Mouse (Mus musculus): ENCODE results near the gene Hax1. TPM values are rescaled to one million over a fixed set of nuclear protein-coding genes. Genes with fewer than 3 reads are reported as not detected.

The Hax1 gene
- total RNA-seq, 1 experiment from 2014 or later: 75.5 TPM

DNA sequence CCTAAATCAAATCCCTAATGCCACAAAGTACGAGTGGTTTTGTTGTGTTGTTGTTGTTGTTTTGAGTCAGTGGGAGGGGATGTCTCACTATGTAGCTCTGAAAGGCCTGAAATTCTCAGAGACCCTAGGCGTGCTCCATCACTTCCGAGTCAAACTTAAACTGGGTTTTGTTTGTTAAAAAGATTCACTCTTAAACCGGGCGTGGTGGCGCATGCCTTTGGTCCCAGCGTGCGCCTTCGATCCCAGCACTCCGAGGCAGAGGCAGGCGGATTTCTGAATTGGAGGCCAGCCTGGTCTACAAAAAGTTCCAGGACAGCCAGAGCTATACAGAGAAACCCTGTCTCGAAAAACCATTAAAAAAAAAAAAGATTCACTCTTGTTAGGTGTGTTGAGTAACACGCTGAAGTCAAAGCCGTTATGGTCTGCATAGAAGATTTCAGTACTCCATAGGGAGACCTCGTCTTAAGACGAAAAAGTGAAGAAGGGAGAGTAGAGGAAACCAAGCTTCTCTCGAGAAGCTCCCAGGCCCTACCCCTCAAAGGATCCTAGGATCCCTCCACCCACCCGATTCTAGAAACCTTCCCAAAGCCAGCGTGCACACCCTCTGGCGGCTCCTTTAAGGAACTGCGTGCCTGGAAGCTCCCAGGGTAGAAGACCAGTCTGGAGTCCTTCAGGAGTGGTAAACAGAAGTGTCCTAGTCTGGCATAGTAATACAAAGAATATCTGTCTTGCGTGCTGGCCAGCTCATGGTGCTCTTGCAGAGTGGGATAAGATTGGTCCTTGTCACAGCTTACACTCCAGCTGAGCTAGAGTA is 34.4 kb downstream of the Hax1 start:
- peak; percentile 40 to 42 for ATAC-seq (replicated peaks in 1 of 2; ENCODE audit: insufficient read depth in 1 of 2, low FRiP score in 2 of 2, low TSS enrichment in 1 of 2, low read depth in 1 of 2, poor library complexity in 2 of 2, severe bottlenecking in 2 of 2)

DNA sequence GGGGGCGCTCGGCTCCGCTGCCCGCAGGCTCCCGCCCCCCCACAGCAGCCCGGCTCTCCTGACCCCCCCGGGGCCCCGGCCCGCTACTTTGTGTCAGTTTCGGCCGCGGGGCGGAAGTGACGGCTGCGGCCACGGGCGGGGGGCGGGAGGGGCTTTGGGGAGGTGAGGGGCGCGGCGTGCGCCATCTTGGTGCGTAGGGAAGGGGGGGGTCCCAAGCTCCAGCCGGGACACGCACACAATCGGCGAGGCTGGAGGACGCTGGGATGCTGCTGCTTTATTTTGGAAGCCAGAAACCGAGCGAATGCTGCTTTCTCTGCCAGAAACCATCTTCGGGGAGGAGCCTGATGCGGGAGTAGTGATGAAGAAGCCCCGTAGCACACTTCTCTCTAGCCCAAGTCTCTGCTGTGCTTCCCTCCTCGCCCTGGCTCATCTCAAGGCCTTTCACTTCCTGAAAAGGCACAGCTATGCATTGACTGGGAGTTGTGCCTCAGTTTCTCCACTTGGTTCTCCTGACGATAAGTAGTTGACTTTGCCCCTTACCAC is 35.3 kb downstream of the Hax1 start, which contains the start of gene Atp8b2:
TSS of gene Atp8b2 (minus strand) at position 288 of the 543 bp plus-strand sequence.
- ATAC-seq (replicated peaks in 1 of 2; ENCODE audit: insufficient read depth in 1 of 2, low FRiP score in 2 of 2, low TSS enrichment in 1 of 2, low read depth in 1 of 2, poor library complexity in 2 of 2, severe bottlenecking in 2 of 2): no peak; a peak in 1 of 4 replicates

DNA sequence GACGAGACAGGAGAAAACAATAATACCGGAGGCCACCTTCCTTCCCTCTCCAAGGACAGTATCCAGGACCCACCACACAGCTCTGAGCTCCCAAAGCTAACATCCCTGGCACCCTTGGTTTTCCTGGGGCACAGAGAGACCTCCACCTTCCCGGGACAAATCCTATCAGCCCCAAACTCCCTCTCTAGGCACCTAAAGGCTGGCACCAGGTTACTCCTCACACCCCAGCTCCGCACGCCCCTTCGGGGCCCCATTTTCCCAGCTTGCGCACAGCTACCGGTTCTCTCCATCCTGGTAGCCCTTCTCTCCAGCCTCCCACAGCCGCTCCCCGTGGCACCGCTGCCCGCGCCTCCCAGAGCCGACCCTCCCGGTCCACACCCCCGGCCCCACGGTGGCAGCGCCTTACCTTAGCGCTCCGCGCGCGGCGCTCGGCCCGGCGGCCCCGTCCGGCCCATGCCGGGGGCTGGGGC is 35.8 kb downstream of the Hax1 start:
- no peak for ATAC-seq (replicated peaks in 1 of 2; ENCODE audit: insufficient read depth in 1 of 2, low FRiP score in 2 of 2, low TSS enrichment in 1 of 2, low read depth in 1 of 2, poor library complexity in 2 of 2, severe bottlenecking in 2 of 2)

DNA sequence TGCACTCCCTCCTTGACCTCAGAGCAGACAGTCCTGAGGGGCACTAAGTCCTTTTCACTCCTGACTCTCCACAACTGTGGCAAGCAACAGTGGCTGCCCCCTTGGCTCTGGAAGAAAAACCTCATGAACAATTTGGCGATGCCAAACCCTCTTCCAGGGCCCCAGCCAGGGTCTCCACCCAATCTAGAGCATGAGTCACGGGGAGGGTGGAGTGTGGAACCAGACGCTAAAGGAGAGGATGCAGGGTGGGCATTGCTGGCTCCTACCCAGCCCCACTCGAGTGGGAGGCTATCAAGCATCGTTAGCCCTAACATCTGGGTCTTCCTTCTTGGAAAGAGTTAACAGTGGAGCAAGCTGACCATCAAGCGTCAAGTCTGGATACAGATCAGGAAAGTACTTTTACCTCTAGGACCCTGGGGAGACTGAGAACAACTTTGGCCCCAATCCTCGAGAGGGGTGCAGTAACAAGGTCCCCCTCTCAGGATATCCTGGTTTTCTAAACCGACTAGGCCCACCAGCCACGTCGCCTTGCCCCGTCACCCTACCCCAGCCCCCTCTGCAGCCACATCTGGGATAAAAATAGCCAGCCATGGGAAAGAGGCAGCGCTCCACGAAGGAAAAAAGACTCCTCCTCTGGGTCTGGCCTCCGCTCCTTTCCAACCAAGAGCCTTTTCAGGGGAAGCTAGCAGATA is 36.4 kb downstream of the Hax1 start:
- no peak for ATAC-seq (replicated peaks in 1 of 2; ENCODE audit: insufficient read depth in 1 of 2, low FRiP score in 2 of 2, low TSS enrichment in 1 of 2, low read depth in 1 of 2, poor library complexity in 2 of 2, severe bottlenecking in 2 of 2)

DNA sequence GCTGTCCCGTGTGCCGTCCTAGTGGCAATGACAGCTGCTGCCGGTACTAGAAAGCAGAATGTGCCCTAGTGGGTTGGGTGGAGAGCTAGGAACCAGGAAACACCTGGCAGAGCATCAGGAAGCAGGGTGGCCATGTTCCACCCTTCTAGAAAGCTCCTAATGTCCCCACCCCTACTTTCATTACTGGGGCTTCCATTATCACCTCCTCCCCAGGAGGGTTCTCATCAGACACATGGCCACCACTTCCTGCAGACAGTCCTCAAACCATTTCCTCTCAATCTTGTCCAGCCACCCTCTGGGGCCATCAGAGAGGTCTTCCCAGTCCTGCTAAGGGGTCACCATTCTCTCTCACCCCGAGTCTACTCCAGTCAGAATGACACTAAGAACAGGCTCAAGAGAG is 37.1 kb downstream of the Hax1 start:
- peak; percentile 36 to 43 for ATAC-seq (replicated peaks in 1 of 2; ENCODE audit: insufficient read depth in 1 of 2, low FRiP score in 2 of 2, low TSS enrichment in 1 of 2, low read depth in 1 of 2, poor library complexity in 2 of 2, severe bottlenecking in 2 of 2)

GRCm38 (mm10) chr3:89960469-89960868 is 38.1 kb downstream of the Hax1 start:
- peak; percentile 62 to 75 for ATAC-seq (replicated peaks in 1 of 2; ENCODE audit: insufficient read depth in 1 of 2, low FRiP score in 2 of 2, low TSS enrichment in 1 of 2, low read depth in 1 of 2, poor library complexity in 2 of 2, severe bottlenecking in 2 of 2)

DNA sequence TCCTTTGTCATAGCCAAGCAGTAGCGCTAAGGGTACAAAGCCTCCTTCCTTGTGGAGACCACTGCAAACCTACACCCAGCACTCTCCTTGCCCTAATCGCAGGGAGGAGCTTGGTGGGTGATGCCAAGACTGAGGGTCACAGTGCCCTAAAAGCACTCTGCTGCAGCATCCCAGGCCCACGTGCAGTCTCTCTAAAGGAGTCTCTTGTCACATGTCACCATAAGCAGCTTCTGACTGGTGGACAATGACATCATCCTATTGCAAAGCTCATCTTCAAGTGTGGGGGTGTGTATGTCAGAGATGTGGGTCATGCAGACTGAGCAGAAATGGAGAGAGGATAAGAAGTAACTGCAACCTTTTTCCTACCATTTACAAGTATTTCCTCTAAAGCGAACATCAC is 39.1 kb downstream of the Hax1 start:
- no peak for ATAC-seq (replicated peaks in 1 of 2; ENCODE audit: insufficient read depth in 1 of 2, low FRiP score in 2 of 2, low TSS enrichment in 1 of 2, low read depth in 1 of 2, poor library complexity in 2 of 2, severe bottlenecking in 2 of 2)

DNA sequence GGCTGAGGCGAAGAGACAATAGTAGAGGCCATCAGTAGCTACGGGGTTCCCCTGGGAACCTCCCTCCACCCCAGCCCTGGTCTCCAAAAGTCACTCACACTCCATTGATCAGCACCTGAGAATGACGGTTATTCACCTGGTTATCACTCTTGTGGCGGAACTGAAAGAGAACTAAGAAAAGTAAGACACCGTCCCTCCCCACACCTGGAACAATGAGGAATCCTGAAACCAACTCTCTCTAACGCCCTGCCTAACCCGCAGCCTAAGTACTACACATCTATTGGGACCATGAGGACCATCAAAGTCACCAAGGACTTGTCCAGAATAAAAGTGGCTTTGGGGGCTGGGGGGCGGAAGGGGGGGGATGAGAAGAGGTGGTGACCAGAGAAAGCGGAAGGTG is 40.7 kb downstream of the Hax1 start:
- no peak for ATAC-seq (replicated peaks in 1 of 2; ENCODE audit: insufficient read depth in 1 of 2, low FRiP score in 2 of 2, low TSS enrichment in 1 of 2, low read depth in 1 of 2, poor library complexity in 2 of 2, severe bottlenecking in 2 of 2)

- ATAC-seq (replicated peaks in 1 of 2; ENCODE audit: insufficient read depth in 1 of 2, low FRiP score in 2 of 2, low TSS enrichment in 1 of 2, low read depth in 1 of 2, poor library complexity in 2 of 2, severe bottlenecking in 2 of 2): no peak
These were observed 42.2 kb downstream of the Hax1 start for GRCm38 (mm10) chr3:89956177-89956971.

DNA sequence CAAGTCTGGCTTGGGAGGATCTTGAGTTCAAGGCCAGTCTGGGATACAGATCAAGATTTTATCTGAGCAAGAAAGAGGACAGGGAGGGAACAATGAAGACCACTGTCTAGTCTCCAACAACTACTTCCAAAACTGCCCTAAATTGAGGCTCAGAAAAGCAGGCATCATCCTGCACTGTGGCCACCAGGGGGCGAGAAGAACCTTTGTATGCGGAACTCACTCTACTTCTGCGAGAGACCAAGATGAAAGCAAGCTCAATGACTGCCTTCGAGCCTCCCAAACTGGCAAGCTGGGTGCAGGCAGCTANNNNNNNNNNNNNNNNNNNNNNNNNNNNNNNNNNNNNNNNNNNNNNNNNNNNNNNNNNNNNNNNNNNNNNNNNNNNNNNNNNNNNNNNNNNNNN is 45.2 kb downstream of the Hax1 start:
- peak; percentile 72 to 81 for ATAC-seq (replicated peaks in 1 of 2; ENCODE audit: insufficient read depth in 1 of 2, low FRiP score in 2 of 2, low TSS enrichment in 1 of 2, low read depth in 1 of 2, poor library complexity in 2 of 2, severe bottlenecking in 2 of 2)

DNA sequence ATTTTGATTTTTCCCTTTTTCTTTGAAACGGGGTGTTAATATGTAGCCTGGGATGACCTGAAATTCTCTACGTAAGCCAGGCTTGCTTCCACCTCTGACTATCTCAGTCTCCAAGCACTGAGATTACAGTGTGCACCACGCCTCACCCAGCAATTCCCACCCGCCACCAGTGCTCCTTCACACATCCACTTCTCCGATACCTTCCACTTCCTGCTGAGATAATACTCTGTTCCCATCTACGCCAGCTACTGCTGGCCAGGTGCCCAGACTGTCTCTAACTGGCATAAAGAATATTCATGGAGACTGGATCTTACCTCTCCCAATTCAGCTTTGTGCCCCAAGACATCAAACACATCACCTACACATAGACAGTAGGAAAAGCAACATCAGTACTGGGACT is 49.9 kb downstream of the Hax1 start:
- no peak for ATAC-seq (replicated peaks in 1 of 2; ENCODE audit: insufficient read depth in 1 of 2, low FRiP score in 2 of 2, low TSS enrichment in 1 of 2, low read depth in 1 of 2, poor library complexity in 2 of 2, severe bottlenecking in 2 of 2)

- ATAC-seq (replicated peaks in 1 of 2; ENCODE audit: insufficient read depth in 1 of 2, low FRiP score in 2 of 2, low TSS enrichment in 1 of 2, low read depth in 1 of 2, poor library complexity in 2 of 2, severe bottlenecking in 2 of 2): no peak
These were observed 50.6 kb downstream of the Hax1 start for GRCm38 (mm10) chr3:89948021-89948420.

Other genes with a start within 250 kb of the Hax1 start
- 0.40 and 0.50 TPM in 2 replicates for gene Chrnb2, start 234.1 kb downstream of the Hax1 start, total RNA-seq (2017)
- gene Ube2q1, start 225.2 kb downstream of the Hax1 start, total RNA-seq (2017): 105 and 125 TPM in 2 replicates
- 0.50 TPM in 1 of 2 replicates, not detected in the other for gene She, start 167.4 kb downstream of the Hax1 start, total RNA-seq (2017)
- 9.6 and 11.1 TPM in 2 replicates for gene Il6ra, start 85.6 kb downstream of the Hax1 start, total RNA-seq (2017)
- gene Atp8b2, start 35.3 kb downstream of the Hax1 start, total RNA-seq (2017): 52.4 and 76.5 TPM in 2 replicates
- 51.5 and 53.0 TPM in 2 replicates for gene 4933434E20Rik, start 52.9 kb upstream of the Hax1 start, total RNA-seq (2017)
- gene Ubap2l, start 53.8 kb upstream of the Hax1 start, total RNA-seq (2017): 196 and 198 TPM in 2 replicates
- 892 and 993 TPM in 2 replicates for gene Tpm3, start 73.9 kb upstream of the Hax1 start, total RNA-seq (2017)
- 0.45 and 0.88 TPM in 2 replicates for gene Nup210l, start 105.4 kb upstream of the Hax1 start, total RNA-seq (2017)
- 5,346 and 7,603 TPM in 2 replicates for gene Rps27, start 214.9 kb upstream of the Hax1 start, total RNA-seq (2017)
- gene Rab13, start 214.9 kb upstream of the Hax1 start, total RNA-seq (2017): 3.8 and 5.8 TPM in 2 replicates
- gene Jtb, start 232.8 kb upstream of the Hax1 start, total RNA-seq (2017): 45.2 and 54.4 TPM in 2 replicates
- gene Creb3l4, start 244.7 kb upstream of the Hax1 start, total RNA-seq (2017): not detected in 2 replicates
- gene Slc39a1, start 249.4 kb upstream of the Hax1 start, total RNA-seq (2017): 48.2 and 61.7 TPM in 2 replicates